Mouse (Mus musculus) lung, postnatal 0 days (tissue): ENCODE data around the gene Galm. TPM values are rescaled to one million over a fixed set of nuclear protein-coding genes. Genes with fewer than 3 reads are reported as not detected.
"Not testable (repeated sequence)": the region's sequence is repeated elsewhere in the genome, so short reads cannot be mapped to it uniquely, and the experiment has no call there.

Experiments used
- ATAC-seq: fragments of 200-750 bp; cut with Nextera tagmentation; 2 replicates; pipeline ENCODE4 v1.8.0; 2017; ENCODE audit warnings: moderate library complexity
- DNase-seq: peaks from one replicate; pipeline ENCODE4 v3.0.0-alpha.2; 2016; ENCODE audit warnings: low spot score
- H3K27ac ChIP-seq: fragments of 300-500 bp; sonication (generic); 2 replicates; pipeline ENCODE4 v1.5.1; 2014; ENCODE audit warnings: antibody characterized with exemption, mild to moderate bottlenecking, low read length, mixed read lengths
- H3K27me3 ChIP-seq: fragments of 300-500 bp; sonication (generic); replicated peaks from 2 replicates; pipeline ENCODE4 v1.6.1; 2014; ENCODE audit warnings: low read length, mixed read lengths; ENCODE audit not compliant: insufficient read depth
- H3K36me3 ChIP-seq: fragments of 300-500 bp; sonication (generic); 2 replicates; pipeline ENCODE4 v1.6.1; 2014; ENCODE audit warnings: low read length, mixed read lengths; ENCODE audit not compliant: insufficient read depth
- H3K4me1 ChIP-seq: fragments of 300-500 bp; sonication (generic); 2 replicates; pipeline ENCODE4 v1.6.1; 2014; ENCODE audit warnings: antibody characterized with exemption, low read depth, low read length, mixed read lengths; ENCODE audit not compliant: insufficient read depth
- H3K4me2 ChIP-seq: fragments of 300-500 bp; sonication (generic); replicated peaks from 2 replicates; pipeline ENCODE4 v1.6.1; 2014; ENCODE audit warnings: low read depth, mild to moderate bottlenecking, low read length, moderate library complexity, mixed read lengths
- H3K4me3 ChIP-seq: fragments of 300-500 bp; sonication (generic); 2 replicates; pipeline ENCODE4 v1.5.1; 2014; ENCODE audit warnings: low read depth, low read length
- H3K9ac ChIP-seq: fragments of 300-500 bp; sonication (generic); replicated peaks from 2 replicates; pipeline ENCODE4 v1.6.1; 2014; ENCODE audit warnings: low read depth, mild to moderate bottlenecking
- H3K9me3 ChIP-seq: fragments of 300-500 bp; sonication (generic); 2 replicates; pipeline ENCODE4 v1.6.1; 2016; ENCODE audit warnings: low read length, mixed read lengths
- CTCF ChIP-seq: IDR thresholded peaks from 2 replicates; pipeline ENCODE4 v1.5.1; 2016; ENCODE audit warnings: antibody characterized with exemption, mild to moderate bottlenecking
- EP300 ChIP-seq: IDR thresholded peaks from 2 replicates; pipeline ENCODE4 v1.6.1; 2016; ENCODE audit warnings: antibody characterized with exemption, mild to moderate bottlenecking, control low read depth
- WGBS: fragments of 180-500 bp; shearing (Covaris S2); extraction: QIAGEN DNeasy Blood & Tissue Kit; methylation state at CpG from one replicate; pipeline ENCODE4 v1.1.7; 2014; 5-methylcytosine and 5-hydroxymethylcytosine counted together
- polyA plus RNA-seq: library from polyadenylated mRNA; unstranded; fragments of >200 nt; fragmentation: Nextera tagmentation; extraction: Ambion mirVana; gene quantifications from 2 replicates; pipeline ENCODE4 v1.2.1, GENCODE M21; 2015

Galm gene
- polyA plus RNA-seq, 1 experiment from 2014 or later, result 7.5 TPM

- peak within 1 kb of the TSS; percentile 80 for H3K9ac ChIP-seq
- DNase-seq, result peak; percentile 100
- H3K4me2 ChIP-seq, result peak within 1 kb of the TSS; percentile 90
- ATAC-seq, result peak; percentile 89
- H3K36me3 ChIP-seq, result peaks cover 7% of the 10 kb centered on the region; the same call in 1 of the 2 replicates
- peak within 1 kb of the TSS; percentile 98 for H3K4me3 ChIP-seq
- H3K4me1 ChIP-seq, result no peaks in the 10 kb centered on the region
- WGBS, result 2% methylated on average over 72 of the region's 95 CpGs
- TF ChIP-seq CTCF (no peak), EP300 (peak; percentile 36; the same call in 1 of the 2 replicates)
- H3K9me3 ChIP-seq, result no peaks in the 10 kb centered on the region
- H3K27me3 ChIP-seq, result no peaks in the 10 kb centered on the region
- H3K27ac ChIP-seq, result peak within 1 kb of the TSS; percentile 99
These were observed 79.7 kb downstream of the Galm start, which contains the start of the genes Srsf7 and Ttc39d for GRCm38 (mm10) chr17:80206671-80207581. Gene Srsf7 (minus strand): TSS chr17:80207307. Gene Ttc39d (plus strand): TSS chr17:80207460.

- not testable (repeated sequence) for H3K4me3 ChIP-seq, H3K27ac ChIP-seq, H3K9me3 ChIP-seq, H3K27me3 ChIP-seq, H3K9ac ChIP-seq, H3K36me3 ChIP-seq, H3K4me1 ChIP-seq, DNase-seq, ATAC-seq, H3K4me2 ChIP-seq
- 85% methylated on average over 4 of the region's 4 CpGs for WGBS
These were observed 86.7 kb downstream of the Galm start for GRCm38 (mm10) chr17:80213998-80214397.

- 54% methylated on average over 2 of the region's 2 CpGs for WGBS
- ATAC-seq (no peak), DNase-seq (no peak)
- no peak overlapping the region for H3K27ac ChIP-seq
- no peaks in the 10 kb centered on the region for H3K27me3 ChIP-seq
- no peaks in the 10 kb centered on the region for H3K9me3 ChIP-seq
- TF ChIP-seq EP300, result no peak
- no peak for TF ChIP-seq CTCF
- H3K4me2 ChIP-seq, result no peak overlapping the region
- H3K9ac ChIP-seq, result no peak overlapping the region
- no peaks in the 10 kb centered on the region for H3K4me1 ChIP-seq
- H3K4me3 ChIP-seq, result no peak overlapping the region
- H3K36me3 ChIP-seq, result no peaks in the 10 kb centered on the region
These were observed 92.9 kb downstream of the Galm start for GRCm38 (mm10) chr17:80220131-80220530.

GRCm38 (mm10) chr17:80221202-80221601 is 93.9 kb downstream of the Galm start:
- no peaks in the 10 kb centered on the region for H3K36me3 ChIP-seq
- no peak for ATAC-seq
- no peak overlapping the region for H3K27ac ChIP-seq
- H3K9me3 ChIP-seq, result no peaks in the 10 kb centered on the region
- 61% methylated on average over 9 of the region's 9 CpGs for WGBS
- no peak overlapping the region for H3K4me3 ChIP-seq
- TF ChIP-seq EP300 (no peak), CTCF (no peak)
- no peak overlapping the region for H3K4me2 ChIP-seq
- no peak overlapping the region for H3K9ac ChIP-seq
- DNase-seq, result no peak
- no peaks in the 10 kb centered on the region for H3K4me1 ChIP-seq
- H3K27me3 ChIP-seq, result no peaks in the 10 kb centered on the region

- Histone ChIP-seq H3K4me2 (no peak overlapping the region), H3K4me3 (no peak overlapping the region), H3K9me3 (no peaks in the 10 kb centered on the region), H3K27me3 (no peaks in the 10 kb centered on the region), H3K36me3 (no peaks in the 10 kb centered on the region), H3K27ac (no peak overlapping the region), H3K4me1 (no peaks in the 10 kb centered on the region), H3K9ac (no peak overlapping the region)
- DNase-seq (no peak), ATAC-seq (no peak)
- TF ChIP-seq CTCF (peak; percentile 58), EP300 (no peak)
- 64% methylated on average over 3 of the region's 3 CpGs for WGBS
These were observed 94.8 kb downstream of the Galm start for GRCm38 (mm10) chr17:80221890-80222628.

GRCm38 (mm10) chr17:80223829-80224228 is 96.6 kb downstream of the Galm start:
- DNase-seq (no peak), ATAC-seq (peak; percentile 41)
- TF ChIP-seq CTCF, result no peak
- no peak for TF ChIP-seq EP300
- Histone ChIP-seq H3K27ac (peak overlapping the region; percentile 62; the same call in 1 of the 2 replicates), H3K4me1 (no peaks in the 10 kb centered on the region), H3K36me3 (no peaks in the 10 kb centered on the region), H3K4me2 (peak overlapping the region; percentile 66), H3K9ac (no peak overlapping the region; the same call in 1 of the 2 replicates), H3K4me3 (peak overlapping the region; percentile 56), H3K9me3 (no peaks in the 10 kb centered on the region), H3K27me3 (no peaks in the 10 kb centered on the region)
- WGBS, result 6% methylated on average over 9 of the region's 9 CpGs
